Mouse (Mus musculus): ENCODE results near the gene Ypel1.

Ypel1 gene

DNA sequence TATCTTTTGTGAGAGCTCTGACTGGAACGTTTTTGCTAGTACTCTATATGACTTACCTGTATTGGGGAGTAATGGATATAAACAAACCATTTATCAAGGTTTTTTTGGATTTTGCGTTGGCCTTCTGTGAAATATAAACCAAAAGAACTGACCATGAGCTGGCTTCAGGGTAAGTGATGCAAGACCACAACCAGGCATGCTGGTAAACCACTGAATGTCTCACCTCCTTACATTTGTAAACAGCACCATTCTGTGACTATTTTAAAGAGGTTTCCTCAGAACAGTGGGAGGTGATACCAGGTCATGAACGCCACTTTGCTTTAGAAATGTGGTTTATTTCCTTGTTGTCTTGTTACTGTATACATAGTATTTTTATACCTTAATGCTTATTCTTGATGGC lies 16.7 kb downstream of the Ypel1 start:
- in situ Hi-C loops (cut with MboI, MseI), result no loop called here

DNA sequence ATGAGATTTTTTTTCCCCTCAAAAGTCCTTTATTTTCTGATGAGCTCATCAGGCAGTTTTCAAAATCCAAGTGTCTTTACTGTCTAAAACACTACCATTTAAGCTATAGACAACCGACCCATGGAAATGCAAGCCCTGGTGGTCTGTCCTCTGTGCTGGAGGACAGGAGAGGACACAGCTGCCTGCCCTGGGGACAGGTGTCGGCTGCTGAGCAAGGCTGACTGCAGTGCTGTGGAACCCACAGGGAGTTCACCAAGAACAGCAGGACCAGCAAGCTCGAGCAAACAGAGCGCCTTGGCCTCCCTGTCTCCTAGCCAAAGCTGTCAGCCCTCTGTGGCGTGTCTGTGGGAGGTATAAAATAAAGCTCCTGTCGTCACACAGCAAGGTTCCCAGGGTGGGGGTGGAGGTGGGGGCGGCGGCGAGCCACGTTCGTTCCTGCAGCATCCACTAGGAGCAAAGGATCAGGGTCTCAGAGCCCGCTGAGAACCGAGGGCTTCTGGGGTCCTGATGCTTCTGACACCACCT lies 17.2 kb downstream of the Ypel1 start:
- in situ Hi-C loops (cut with MboI, MseI), result no loop called here

DNA sequence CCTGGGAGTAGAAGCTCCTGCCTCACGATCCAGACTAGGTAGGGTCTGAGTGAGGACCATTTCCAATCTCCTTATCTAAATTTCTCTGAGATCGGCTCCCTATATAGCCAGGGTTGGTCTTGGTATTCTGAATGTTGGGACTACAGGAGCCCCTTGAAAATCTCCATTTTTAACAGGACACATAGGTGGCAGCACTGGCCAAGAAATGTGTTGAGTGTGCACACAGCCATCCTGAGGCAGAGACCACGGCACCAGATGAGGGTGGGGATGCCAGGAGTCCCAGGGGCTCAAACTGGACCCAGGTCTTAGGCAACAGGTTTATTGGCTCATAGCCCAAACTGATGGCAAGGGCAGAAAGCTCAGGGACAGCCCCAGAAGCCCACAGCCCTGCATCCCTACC lies 18.9 kb downstream of the Ypel1 start:
- in situ Hi-C loops (cut with MboI, MseI), result no loop called here

DNA sequence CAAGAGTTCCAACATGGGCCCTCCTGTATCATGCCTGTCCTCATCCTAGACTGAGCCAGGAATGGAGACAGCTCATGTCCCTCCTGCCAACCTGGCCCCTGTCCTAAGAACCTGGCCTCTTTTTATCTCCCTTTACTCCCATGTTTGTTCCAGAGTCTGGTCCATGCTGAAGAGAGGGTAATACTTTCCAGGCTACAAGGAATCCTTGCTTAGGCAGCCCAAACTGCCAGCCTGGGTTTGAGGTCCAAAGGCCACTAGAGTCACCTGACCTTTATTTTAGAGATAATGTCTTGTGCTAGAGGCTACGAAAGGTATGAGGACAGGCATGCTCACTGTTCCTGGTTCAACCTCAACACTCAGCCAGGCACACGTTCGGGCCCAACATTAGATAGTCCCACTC lies 27.4 kb downstream of the Ypel1 start:
- in situ Hi-C loops (cut with MboI, MseI), result no loop called here

DNA sequence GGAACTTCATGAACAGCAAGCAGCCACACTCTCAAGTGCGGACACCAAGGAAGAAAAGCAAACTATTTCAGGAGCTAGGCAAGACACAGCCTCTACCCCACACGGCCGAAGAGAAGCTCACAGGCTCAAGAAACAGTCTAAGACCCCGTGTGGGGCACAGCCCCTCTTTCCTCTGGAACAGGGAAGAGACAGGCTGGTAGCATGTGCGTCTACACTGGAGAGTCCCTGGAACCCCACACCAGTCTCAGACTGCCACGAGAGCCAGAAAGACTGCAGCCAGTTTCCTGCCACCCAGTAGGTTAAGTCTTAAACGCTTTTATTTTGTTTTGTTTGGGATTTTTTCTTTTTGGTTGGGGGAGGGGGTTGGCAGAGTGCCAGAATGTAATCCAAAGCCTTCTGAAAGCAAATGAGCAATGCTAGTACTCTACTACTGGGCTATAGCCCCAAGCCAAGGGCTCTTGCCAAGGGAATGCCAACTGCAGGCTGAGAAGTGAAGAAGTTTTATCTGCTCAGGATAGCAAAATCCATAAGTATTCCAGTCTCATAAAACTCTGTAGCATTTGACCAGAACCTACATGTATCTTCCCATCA lies 33.2 kb downstream of the Ypel1 start:
- in situ Hi-C loops (cut with MboI, MseI), result no loop called here

DNA sequence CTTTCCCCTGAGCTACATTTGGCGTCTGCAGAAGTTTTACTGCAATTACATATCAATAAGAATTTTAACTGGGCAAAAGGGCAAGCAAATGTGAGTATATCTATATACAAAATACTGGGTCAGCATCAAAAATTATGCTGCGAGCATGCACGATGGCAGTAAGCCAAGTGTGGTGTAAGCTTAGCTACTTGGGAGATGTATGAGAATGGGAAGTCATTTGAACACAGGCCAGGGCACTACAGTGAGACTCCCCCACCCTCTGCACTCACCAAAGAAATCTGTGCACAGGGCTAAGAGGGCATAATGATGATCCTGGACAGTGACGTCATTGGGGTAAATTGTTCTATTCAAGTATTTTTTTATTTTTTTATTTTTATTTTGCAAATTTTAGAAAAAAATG lies 35.1 kb downstream of the Ypel1 start:
- in situ Hi-C loops (cut with MboI, MseI), result no loop called here

DNA sequence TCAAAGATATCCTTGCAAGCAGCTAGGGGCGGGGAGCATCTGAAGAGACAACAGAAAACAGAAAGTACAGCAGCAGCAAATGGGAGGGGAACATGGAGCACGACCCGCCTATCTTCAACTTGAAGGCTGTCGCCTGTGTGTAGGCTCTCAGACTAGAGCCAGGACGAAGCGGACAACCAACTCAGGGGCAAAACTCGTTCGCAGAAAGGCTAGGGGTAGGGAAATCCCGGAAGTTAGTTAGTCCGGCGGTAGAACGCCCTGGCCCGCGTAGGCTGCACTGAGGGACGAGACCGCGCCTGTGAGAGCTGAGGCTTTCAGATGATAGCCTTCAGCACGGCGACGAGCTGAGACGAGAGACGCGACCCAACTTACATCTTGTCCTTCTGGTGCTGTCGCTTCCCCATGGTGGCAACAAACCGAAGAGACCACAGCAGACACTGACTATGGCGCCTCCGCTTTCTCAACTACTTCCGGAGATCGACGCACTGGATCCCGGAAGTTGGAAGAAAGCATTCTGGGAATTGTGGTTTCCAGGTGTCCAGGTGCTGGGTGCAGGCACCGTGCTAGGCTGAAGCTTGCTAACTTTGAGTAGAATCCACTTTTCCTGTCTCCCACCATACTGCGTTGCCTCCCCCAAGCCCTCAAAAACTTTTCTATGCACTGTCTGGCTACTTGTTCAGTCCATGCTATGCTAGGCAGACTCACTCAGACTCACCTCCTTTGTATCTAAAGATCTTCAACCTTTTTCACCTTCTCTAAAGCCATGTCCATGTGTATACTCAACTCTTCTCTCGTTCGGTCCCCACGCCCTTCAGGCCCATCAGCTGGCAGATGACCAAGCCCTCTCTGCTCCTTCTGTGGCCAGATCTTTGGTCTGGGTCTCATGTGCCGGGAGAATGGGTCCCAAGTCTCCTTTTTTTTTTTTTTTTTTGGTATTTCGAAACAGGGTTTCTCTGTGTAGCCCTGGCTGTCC lies 41.6 kb downstream of the Ypel1 start, which contains the start of gene Ppil2:
Gene Ppil2 (minus strand): TSS at position 487 of the 973 bp plus-strand sequence.
- in situ Hi-C loops (cut with MboI, MseI), result loop anchor here (5.0 to 10.0 kb wide), 3 partner anchors 64 to 1164 kb away; partner anchors contain the start of gene Tmem191c (in 1 of the 2)

DNA sequence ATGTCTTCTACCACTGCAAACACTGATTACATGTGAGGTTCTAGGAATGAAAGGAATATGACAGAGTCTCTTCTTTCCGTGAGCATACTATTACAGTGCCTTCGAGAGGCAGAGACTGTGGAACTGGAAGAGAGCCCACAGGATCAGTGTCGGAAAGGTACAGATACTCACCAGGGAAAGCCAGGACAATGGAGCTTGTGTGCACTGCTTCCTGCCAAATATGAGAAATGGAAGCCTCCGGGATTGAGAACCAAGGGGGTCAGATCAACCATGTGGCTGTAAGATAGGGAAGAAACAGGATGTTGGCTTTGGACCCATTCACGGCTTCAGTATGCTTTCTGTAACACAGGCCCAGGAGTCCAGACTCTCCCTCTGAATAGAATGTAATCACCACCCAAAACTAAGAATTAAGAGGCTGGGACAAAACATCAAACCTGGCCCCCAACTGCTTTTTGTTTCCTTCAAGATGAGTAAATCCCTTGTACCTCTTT lies 47.9 kb downstream of the Ypel1 start:
- in situ Hi-C loops (cut with MboI, MseI), result loop anchor here (10.0 kb wide), 2 partner anchors 57 to 1157 kb away; no protein-coding TSS in a partner anchor

DNA sequence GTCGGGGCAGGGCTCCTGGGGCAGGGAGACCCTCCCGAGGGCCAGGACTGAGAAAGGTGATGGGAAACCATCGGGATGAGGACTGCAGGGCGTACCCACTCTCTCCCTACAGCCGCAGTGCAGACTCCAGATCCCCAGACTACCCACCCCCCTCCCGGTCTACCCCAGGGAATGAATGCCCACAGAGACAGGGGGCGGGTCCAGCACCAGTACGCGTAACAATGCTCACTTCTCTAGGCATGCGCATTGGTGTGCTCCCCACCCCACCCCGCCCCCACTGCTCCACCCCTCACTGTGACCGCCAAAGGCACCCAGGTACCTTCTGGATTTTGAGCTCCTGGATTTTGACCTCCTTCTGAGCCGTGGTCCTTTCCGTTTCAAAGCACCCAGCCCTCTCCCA lies 52.1 kb downstream of the Ypel1 start:
- in situ Hi-C loops (cut with MboI, MseI), result no loop called here

DNA sequence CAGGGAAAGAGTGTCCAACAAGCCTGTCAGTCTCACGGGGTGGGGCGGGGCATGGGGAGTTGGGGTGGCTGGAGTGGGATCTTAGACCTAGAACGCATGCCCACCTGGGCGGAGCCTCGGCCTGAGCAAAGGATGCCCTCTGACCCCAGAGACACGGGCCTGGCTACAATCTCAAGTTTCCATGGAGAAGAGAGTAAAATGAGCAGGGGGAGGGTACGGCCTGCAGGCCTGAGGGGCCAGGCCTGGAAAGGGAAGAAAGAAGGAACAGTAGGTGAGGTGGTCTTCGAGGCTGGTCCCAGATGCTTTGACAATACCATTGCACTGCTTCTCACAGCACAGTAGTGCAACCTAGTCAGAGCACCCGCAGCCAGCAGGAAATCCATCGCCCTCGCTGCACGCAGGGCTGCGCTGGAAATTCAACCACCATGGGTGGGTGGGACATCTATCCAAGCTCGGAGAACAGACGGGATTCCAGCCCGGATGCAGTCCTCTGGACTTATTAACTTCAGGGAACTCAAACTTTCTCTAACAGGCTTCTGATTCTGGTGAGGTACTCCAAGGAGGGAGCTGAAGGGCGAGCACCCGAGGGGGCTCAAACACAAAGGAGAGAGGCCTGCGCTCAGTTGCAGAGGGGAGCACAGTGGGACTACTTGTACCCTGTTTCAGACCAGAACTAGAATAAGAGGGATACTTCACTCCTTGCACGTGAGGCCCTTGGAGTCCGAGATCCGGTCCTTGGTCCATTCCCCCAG lies 54.8 kb downstream of the Ypel1 start:
- in situ Hi-C loops (cut with MboI, MseI), result no loop called here

DNA sequence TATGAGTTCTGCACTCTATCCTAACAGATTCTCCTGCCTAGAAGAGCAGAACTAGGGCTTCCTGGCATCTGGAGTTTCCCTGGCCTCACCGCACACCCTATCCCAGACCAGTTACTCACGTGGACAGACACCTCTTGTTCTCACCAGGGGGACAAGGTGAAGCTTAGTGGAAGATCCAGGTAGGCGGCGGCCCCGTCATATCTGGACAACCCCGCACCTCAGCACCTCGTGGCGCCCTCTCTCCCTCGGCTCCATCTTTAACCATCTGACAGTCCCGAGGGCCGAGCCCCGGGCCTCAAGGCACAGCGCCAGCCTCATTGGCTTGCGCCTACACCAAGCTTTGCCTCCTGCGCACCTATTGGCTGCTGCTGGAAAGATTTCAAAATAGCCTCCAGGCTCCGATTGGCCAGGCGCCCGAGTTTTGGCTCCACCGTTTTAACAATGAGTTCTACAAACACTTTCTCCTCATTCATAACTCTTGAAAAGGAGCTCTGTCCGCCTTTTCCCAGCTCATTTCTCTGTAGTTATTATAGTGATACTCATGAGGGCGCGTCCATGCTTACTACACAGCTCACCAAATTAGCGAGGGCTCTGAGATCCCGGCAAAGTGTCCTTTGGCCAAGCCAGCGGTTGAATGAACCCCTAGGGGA lies 55.5 kb downstream of the Ypel1 start, which contains the start of gene 2610318N02Rik:
Gene 2610318N02Rik (minus strand): TSS at position 297 of the 650 bp plus-strand sequence.
- in situ Hi-C loops (cut with MboI, MseI), result no loop called here

DNA sequence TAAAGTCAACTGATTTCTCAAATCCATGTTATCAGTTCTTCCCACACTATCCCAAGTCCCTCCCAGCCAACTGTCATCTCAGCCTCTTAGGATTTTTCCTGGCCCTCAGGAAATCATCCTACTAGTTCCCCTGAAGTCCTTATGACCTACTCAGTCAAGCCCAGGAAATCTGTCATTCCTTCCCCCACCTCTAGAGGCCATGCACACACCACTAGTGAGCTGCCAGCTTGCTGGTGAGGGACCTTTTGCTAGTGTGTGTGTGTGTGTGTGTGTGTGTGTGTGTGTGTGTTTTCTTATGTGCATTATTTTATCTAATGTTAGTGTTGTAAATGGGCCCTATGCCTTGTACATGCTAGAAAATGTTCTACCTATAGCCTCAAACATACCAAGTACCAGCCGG lies 57.8 kb downstream of the Ypel1 start:
- in situ Hi-C loops (cut with MboI, MseI), result no loop called here

DNA sequence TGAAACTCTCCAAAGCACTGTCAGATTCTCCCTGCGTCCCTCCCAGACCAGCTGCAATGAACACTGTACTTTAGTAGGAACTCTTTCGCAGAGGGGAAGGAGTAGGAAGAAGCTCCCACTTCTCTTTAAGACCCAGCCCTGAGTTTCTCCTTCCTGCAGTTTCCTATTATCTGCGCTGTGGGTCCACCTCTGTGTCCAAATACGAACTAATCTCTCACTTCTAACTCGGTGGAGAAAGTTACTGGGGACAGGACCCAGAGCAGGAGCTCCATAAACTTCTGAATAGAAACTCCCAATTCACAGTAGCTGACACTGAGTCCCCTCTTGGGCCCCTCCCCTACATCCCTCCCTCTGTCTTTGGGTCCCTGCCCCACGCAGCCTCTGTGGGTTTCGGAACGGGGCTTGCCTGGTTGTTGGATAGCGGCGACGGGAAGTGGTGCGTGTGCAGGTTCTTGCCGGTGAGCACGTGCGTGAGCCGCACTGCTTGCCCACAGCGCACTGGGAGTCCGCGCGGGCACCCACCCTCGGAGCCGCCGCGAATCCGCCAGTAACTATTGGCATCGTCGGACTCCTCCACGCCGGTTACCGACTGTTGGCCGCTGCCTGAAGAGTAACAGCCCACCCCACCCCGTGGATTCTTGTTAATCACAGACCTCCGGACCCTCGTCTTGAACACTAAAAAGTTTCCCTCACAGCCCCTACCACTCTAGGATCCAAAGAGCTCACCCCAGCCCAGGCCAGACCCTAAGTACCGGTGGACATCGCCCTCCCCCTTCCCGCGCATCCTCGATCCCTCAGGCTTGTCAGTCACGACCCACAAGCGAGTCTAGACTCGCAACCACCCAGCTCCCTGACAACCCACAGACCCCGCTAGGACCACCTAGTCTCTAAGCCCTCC lies 61.9 kb downstream of the Ypel1 start:
- in situ Hi-C loops (cut with MboI, MseI), result loop anchor here in 1 of 2 experiments (10.0 kb wide), 1 partner anchor 403 kb away; the partner anchor contains the start of gene Thap7

DNA sequence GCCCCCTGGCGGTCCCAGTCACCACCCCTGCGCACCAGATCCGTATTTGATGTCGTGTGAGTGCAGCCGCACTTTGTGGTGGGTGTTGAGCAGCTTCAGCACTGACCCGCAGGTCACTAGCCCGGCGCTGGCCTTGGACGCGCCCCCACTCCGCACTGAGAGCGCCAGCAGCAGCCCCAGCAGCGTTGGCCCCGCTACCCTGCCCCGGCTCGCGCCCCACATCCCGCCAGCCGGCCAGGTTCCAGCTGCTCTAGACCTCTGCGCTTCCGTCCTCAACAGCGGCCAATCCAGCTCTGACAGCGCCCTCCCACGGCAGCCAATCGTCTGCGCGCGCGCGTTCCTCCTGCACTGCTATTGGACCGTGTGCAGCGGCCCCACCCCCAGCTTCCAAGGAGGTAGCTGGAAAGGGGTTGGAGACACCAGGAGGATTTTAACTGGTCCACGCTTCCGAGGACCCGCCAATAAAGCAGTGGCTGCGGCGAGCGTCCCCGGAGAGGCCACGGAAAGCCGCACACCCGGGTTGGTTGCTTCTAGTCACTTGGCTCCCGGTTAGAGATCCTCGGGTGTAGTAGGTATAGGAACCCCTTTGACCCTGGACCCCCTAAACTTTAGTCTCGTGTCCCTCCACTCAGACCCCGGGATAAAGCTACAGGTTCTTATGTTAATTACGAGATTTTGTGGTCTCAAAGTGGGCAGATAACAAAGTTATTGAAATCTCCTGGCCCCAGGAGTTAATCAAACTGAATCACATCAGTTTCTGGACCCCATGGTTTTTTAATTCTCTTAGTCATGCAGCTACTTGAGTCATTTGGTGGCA lies 62.8 kb downstream of the Ypel1 start, which contains the start of gene Sdf2l1:
Gene Sdf2l1 (minus strand): TSS at position 295 of the 817 bp plus-strand sequence.
- in situ Hi-C loops (cut with MboI, MseI), result loop anchor here in 1 of 2 experiments (10.0 kb wide), 1 partner anchor 403 kb away; the partner anchor contains the start of gene Thap7

DNA sequence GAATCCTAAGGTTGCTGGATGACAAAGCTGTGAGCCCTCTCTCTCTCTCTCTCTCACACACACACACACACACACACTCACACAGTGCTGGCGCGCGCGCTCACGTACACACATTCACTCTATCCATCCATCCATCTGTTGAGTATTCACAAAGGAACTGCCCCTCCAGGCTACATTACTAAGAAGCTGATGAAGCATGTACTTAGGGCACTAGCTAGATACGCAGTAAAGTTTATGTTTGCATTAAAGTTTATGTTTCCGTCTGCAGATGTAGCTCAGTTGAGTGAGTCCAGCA lies 63.4 kb downstream of the Ypel1 start:
- in situ Hi-C loops (cut with MboI, MseI), result loop anchor here in 1 of 2 experiments (10.0 kb wide), 1 partner anchor 402 kb away; the partner anchor contains the start of gene Thap7
